In genomic region chr4:128760029-128760428, GRCm38 (mm10) we compare ENCODE assay signal across 29 mouse cellular contexts. TPM values are rescaled to one million over a fixed set of nuclear protein-coding genes. Genes with fewer than 3 reads are reported as not detected.
DNase-seq lines count a peak whose midpoint lies in the region; ATAC-seq and TF ChIP-seq lines count a peak whose summit lies in the region.
"Had no signal": no experiment of that assay in that cellular context is flagged by ENCODE, and none has a peak within 500 bp of the region (broad histone marks: within the 10 kb centered on the region; RNA-seq: fewer than 3 reads in every experiment).

No protein-coding gene starts in this region.

- TF ChIP-seq CTCF in G1E (IDR thresholded peaks at IDR 0.05; ENCODE audit: low read depth, low read length), result no peak
- no peak for TF ChIP-seq CTCF in layer of hippocampus, adult 2 months (conservative IDR thresholded peaks at IDR 0.05)

- no peak overlapping the region for H3K27ac ChIP-seq in liver, embryonic 15.5 days (replicated peaks)
- H3K27ac ChIP-seq in layer of hippocampus, adult 2 months, result no peak overlapping the region
- H3K27ac ChIP-seq: embryonic facial prominence, embryonic 12.5 days; hindbrain, embryonic 13.5 days; kidney, postnatal 0 days; limb, embryonic 12.5 days; macrophage; midbrain, embryonic 10.5 days had no signal

- DNase-seq in G1E (ENCODE audit: low spot score) (no peak), liver (peak; percentile 58)
- peak; percentile 12 for DNase-seq in c-Kit-negative CD71-positive TER-119-positive erythroid progenitor cells, embryonic 14.5 days (ENCODE audit: low read depth, low spot score)
- DNase-seq in cerebellum, postnatal 14 days, result no peak
- DNase-seq in left cerebral cortex, adult 8-10 months (ENCODE audit: low spot score in 2 of 2), result no peak
- no peak for DNase-seq in gastrocnemius, adult 8-10 months (ENCODE audit: low spot score in 2 of 2)
- no peak for DNase-seq in layer of hippocampus, adult 2 months (ENCODE audit: low spot score in 2 of 2)
- DNase-seq: adrenal gland, adult 8-10 months; cerebellum, adult 8-10 months; cerebellum, postnatal 36 days; embryo, embryonic 11 days; gastrocnemius, postnatal 25 days; heart, postnatal 4 days; kidney, adult 2 months; lung, adult 18-20 months; right cerebral cortex, postnatal 25 days; thymus, adult 2 months; thymus, postnatal 36 days had no signal

- peaks cover 13% of the 10 kb centered on the region for H3K4me1 ChIP-seq in G1E (ENCODE audit: insufficient read depth, low read depth, low read length)
- peaks cover 18% of the 10 kb centered on the region for H3K4me1 ChIP-seq in liver, embryonic 15.5 days (replicated peaks)
- H3K4me1 ChIP-seq: embryonic facial prominence, embryonic 12.5 days had no signal

- peaks cover 8% of the 10 kb centered on the region for H3K9me3 ChIP-seq in G1E (replicated peaks)
- no peaks in the 10 kb centered on the region for H3K9me3 ChIP-seq in liver, embryonic 15.5 days (replicated peaks)
- H3K9me3 ChIP-seq: embryonic facial prominence, embryonic 12.5 days had no signal

- no peak overlapping the region for H3K4me3 ChIP-seq in G1E (ENCODE audit: low read depth, low read length)
- no peak overlapping the region for H3K4me3 ChIP-seq in liver, embryonic 15.5 days (replicated peaks)
- no peak overlapping the region for H3K4me3 ChIP-seq in layer of hippocampus, adult 2 months
- H3K4me3 ChIP-seq: embryonic facial prominence, embryonic 12.5 days; hindbrain, embryonic 13.5 days; limb, embryonic 12.5 days; midbrain, embryonic 10.5 days had no signal

- H3K36me3 ChIP-seq in G1E (replicated peaks), result peaks cover 10% of the 10 kb centered on the region
- no peaks in the 10 kb centered on the region for H3K36me3 ChIP-seq in liver, embryonic 15.5 days (replicated peaks)
- H3K36me3 ChIP-seq: embryonic facial prominence, embryonic 12.5 days had no signal

- 20% methylated on average over 6 of the region's 6 CpGs for WGBS in liver, embryonic 15.5 days (ENCODE audit: insufficient replicate concordance)

- ATAC-seq in G1E (ENCODE audit: extremely low read depth, insufficient number of reproducible peaks, low FRiP score, poor library complexity, severe bottlenecking), result peak; percentile 54
- peak; percentile 79 for ATAC-seq in liver, embryonic 15.5 days (ENCODE audit: insufficient read depth)
- ATAC-seq: forebrain, embryonic 14.5 days; lung, postnatal 0 days; midbrain, embryonic 16.5 days had no signal

- H3K27me3 ChIP-seq in G1E (ENCODE audit: insufficient read depth, low read length), result peaks cover 17% of the 10 kb centered on the region
- no peaks in the 10 kb centered on the region; the same call in 1 of the 2 replicates for H3K27me3 ChIP-seq in liver, embryonic 15.5 days
- H3K27me3 ChIP-seq: embryonic facial prominence, embryonic 12.5 days; hindbrain, embryonic 13.5 days; limb, embryonic 12.5 days had no signal

- H3K9ac ChIP-seq in liver, embryonic 15.5 days, result no peak overlapping the region
- H3K9ac ChIP-seq: embryonic facial prominence, embryonic 12.5 days; hindbrain, embryonic 13.5 days; limb, embryonic 12.5 days had no signal

- peak overlapping the region; percentile 36; the same call in 1 of the 2 replicates for H3K4me2 ChIP-seq in liver, embryonic 15.5 days
- H3K4me2 ChIP-seq: embryonic facial prominence, embryonic 12.5 days; heart, embryonic 11.5 days; hindbrain, embryonic 13.5 days; limb, embryonic 12.5 days had no signal

RNA-seq across cellular contexts. Expression of gene A3galt2, which starts 4.9 kb away (rescaled TPM):
- total RNA-seq in G1E (2014; fragmentation: Nextera tagmentation) (not detected in 2 replicates), G1E (2017) (0.12 and 0.16 TPM in 2 replicates)
- polyA plus RNA-seq in G1E (2012), result not detected in 2 replicates
- polyA plus RNA-seq in liver, embryonic 15.5 days (2015; fragmentation: Nextera tagmentation; extraction: Ambion mirVana), result not detected in 2 replicates
- total RNA-seq in left cerebral cortex, adult 8-10 months (2022), result under 1 TPM; 0.09 to 0.39 (median 0.27) TPM
- total RNA-seq in gastrocnemius, adult 8-10 months (2022), result not detected
- under 1 TPM; 0.20 to 0.26 TPM for total RNA-seq in layer of hippocampus, adult 2 months (2021)
- polyA plus RNA-seq: macrophage had no signal

RNA-seq across cellular contexts. Expression of gene Zfp362, which starts 45.8 kb away (rescaled TPM):
- total RNA-seq in G1E (2014; fragmentation: Nextera tagmentation), result 26.6 and 39.5 TPM in 2 replicates
- total RNA-seq in G1E (2017), result 1.6 and 2.2 TPM in 2 replicates
- polyA plus RNA-seq in G1E (2012), result 70.0 and 73.8 TPM in 2 replicates
- polyA plus RNA-seq in liver, embryonic 15.5 days (2015; fragmentation: Nextera tagmentation; extraction: Ambion mirVana), result 6.5 and 6.8 TPM in 2 replicates
- total RNA-seq in left cerebral cortex, adult 8-10 months (2022), result 10 to 100 TPM; 27.1 to 32.9 (median 30.1) TPM
- 1 to 10 TPM; 7.9 to 9.0 (median 8.6) TPM for total RNA-seq in gastrocnemius, adult 8-10 months (2022)
- 10 to 100 TPM; 25.8 to 26.8 TPM for total RNA-seq in layer of hippocampus, adult 2 months (2021)

Comparison
In these comparisons a context has a peak if more than half of its experiments do, and no peak if none do; other contexts are left out.
1. DNase-seq: peak in c-Kit-negative CD71-positive TER-119-positive erythroid progenitor cells, embryonic 14.5 days (single experiment) and liver (single experiment); none in G1E (single experiment), cerebellum, postnatal 14 days (0 of 2), left cerebral cortex, adult 8-10 months (0 of 2), gastrocnemius, adult 8-10 months (0 of 2) and layer of hippocampus, adult 2 months (0 of 2).